Mouse (Mus musculus): ENCODE measurements around the gene Gm17720.

Gene Gm17720

DNA sequence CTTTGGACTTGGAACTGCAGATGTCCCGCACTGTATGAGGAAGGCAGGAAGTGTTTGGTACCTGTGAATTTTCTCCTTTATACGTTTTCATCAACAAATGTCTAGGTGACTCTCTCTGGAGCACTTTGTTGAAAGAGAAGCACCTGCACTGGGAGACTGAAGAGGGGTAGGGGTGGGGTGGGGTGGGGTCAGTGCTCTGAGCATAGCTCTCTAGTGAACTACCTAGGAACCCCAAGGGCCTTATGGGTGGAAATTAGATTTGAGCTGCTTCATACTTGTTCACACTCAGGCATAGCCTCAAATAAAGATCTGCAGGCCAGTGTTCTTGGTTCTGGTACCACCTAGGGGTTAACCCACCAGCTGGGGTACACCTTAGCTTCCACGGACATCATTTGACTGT lies at the start of gene Gm17720:
Gene Gm17720, minus strand, starts transcription at position 101 of the 400 bp plus-strand sequence.
- no peak for DNase-seq (ENCODE audit: low spot score in 2 of 2)

- no peak for DNase-seq (ENCODE audit: low spot score in 2 of 2)
Measured at GRCm38 (mm10) chr8:110145538-110145937, 43.0 kb upstream of the Gm17720 start.

DNA sequence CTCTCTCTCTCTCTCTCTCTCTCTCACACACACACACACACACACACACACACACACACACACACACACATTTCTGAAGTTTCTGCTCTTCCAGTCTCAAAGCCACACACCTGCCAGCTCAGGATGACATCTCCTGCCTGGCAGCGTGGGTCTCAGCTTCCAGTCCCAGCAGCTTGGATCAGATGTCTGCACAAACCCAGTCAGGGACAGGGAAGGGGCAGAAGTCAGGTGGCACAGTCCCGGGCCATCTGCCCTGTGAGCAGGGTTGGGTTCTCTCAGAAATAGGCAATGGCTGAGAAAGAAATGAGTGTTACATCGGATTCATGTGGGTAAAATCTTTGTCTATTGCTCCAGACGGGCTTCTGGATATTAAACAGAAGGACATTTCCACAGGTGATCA lies 38.2 kb upstream of the Gm17720 start:
- DNase-seq (ENCODE audit: low spot score in 2 of 2): no peak

DNA sequence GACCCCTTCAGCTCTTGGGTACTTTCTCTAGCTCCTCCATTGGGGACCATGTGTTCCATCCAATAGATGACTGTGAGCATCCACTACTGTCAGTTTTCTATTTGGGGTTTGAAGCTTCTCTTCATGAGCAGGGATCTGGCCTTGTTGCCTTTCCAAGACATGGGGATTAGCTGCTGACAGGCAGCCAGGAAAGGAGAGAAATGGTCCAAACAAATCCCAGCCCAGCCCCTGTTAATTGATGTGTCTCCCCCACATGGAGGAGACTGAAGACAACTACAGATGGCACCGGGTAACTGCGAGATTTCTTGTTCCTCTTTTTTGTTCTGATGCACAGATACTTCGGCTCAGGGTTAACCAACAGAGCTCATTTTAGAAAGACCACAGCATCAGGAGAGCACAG lies 37.6 kb upstream of the Gm17720 start:
- no peak for DNase-seq (ENCODE audit: low spot score in 2 of 2)

GRCm38 (mm10) chr8:110135515-110135914 lies 33.0 kb upstream of the Gm17720 start:
- no peak for DNase-seq (ENCODE audit: low spot score in 2 of 2)

DNA sequence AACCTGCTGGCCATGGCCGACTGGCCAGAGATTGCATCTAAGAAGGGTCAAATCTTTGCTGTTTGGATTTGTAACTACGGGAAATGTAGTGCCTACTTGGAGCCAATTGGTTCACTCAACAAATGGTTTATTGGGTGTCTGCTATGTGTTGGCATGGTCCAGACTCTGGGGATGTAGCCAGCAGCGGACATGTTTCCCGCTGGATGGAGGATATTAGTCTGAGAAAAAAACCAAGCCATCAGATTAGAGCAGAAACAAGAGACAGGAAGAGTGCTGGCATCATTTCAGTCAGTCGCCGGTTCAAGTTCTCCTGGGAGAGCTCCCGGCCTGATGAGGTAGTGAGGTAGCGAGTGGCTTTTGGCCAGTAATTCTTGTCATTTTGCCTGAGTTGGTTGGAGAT lies 31.7 kb upstream of the Gm17720 start:
- DNase-seq (ENCODE audit: low spot score in 2 of 2): no peak

GRCm38 (mm10) chr8:110130537-110130936 lies 28.0 kb upstream of the Gm17720 start:
- peak; percentile 37 to 79 for DNase-seq (ENCODE audit: low spot score in 2 of 2)

GRCm38 (mm10) chr8:110119715-110120114 lies 17.2 kb upstream of the Gm17720 start:
- no peak for DNase-seq (ENCODE audit: low spot score in 2 of 2)

DNA sequence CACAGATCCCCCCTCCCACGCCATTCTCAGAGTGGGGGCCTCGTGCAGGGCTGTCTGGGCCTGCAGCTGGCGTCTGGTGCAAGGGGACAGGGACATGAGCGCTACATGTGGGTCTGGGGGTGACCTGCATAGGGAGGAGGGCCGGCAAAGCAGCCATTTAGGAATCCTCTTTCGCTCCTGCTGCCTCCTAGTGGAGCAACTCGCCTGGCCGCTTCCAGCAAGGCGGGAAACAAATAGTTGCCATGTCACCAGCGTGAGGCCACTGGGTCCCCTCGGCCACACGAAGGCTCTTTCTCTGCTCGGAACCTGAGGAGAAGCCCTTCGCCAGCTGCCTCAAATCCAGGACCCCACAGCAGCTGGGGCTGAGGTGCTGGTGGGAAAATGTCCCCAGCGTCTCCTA lies 877 bp downstream of the Gm17720 start:
- no peak for DNase-seq (ENCODE audit: low spot score in 2 of 2)

DNA sequence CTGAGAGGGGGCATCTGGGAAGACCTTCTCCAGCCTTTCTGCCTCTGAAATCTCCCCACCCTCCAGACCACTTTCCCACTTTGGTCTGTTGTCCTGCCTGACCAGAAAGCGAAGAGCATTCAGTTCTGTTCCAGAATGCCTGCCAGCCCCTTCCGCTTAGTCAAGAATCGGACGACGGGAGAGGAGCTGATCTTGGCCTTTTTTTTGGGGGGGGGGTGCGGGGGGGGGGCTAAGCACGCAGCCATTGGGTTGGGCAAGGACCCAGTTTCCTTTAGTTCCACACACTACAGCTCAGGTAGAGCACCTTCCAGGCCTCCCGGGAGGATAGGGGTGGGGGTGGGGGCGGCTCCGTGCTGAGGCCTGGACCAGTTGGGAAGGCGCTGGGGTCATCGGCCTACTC lies 1.6 kb downstream of the Gm17720 start, which contains the start of gene Gm21964:
Gene Gm21964, plus strand, starts transcription at position 301 of the 400 bp plus-strand sequence.
- DNase-seq (ENCODE audit: low spot score in 2 of 2): no peak

DNA sequence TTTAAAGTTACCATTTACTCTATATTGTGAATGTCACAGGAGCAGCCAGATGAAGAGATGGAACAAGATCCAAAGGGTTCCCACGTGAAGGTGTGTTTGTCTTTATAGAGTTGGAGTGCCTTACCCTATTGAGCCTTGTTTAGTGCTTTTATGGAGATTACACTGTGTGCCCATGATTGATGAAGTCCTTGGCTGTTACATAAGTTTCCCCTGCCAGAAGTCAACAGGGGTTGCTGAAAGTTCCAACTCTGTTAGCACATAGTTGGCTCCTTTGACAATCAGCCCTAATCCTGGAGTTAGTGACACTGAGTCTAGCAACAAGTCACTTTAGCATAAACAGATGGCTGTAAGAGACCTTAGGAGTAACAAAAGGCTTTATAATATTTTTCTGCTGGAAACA lies 10.7 kb downstream of the Gm17720 start:
- no peak for DNase-seq (ENCODE audit: low spot score in 2 of 2)

GRCm38 (mm10) chr8:110082416-110083105 lies 20.0 kb downstream of the Gm17720 start:
- DNase-seq (ENCODE audit: low spot score in 2 of 2): no peak

GRCm38 (mm10) chr8:110079282-110080221 lies 23.0 kb downstream of the Gm17720 start, which contains the start of gene Zfp612:
Gene Zfp612, plus strand, starts transcription at chr8:110079746.
- no peak for DNase-seq (ENCODE audit: low spot score in 2 of 2)

- no peak for DNase-seq (ENCODE audit: low spot score in 2 of 2)
Measured at GRCm38 (mm10) chr8:110074496-110074895, 28.1 kb downstream of the Gm17720 start.

GRCm38 (mm10) chr8:110071600-110071999 lies 31.0 kb downstream of the Gm17720 start:
- DNase-seq (ENCODE audit: low spot score in 2 of 2): peak in 1 of 2 experiments; percentile 21

DNA sequence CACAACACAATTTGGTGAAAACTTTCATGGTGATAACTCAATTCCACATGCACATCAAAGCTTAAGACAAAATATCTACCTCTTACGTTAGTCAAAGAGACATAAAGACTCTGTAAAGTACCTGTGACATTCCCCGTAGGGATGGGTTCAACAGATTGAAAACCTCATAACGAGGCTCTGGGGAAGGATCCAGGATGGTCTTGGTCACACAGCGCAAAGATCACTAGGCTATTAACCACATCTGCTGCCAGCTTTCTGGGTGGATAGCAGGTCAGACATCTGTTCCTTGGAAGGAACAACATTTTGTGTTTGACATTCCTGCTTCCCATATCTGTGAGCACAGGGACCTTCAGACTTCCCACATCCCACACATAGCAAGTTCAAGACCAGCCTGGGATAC lies 32.8 kb downstream of the Gm17720 start:
- no peak for DNase-seq (ENCODE audit: low spot score in 2 of 2)

- DNase-seq (ENCODE audit: low spot score in 2 of 2): no peak
Measured at GRCm38 (mm10) chr8:110065676-110066075, 36.9 kb downstream of the Gm17720 start.

DNA sequence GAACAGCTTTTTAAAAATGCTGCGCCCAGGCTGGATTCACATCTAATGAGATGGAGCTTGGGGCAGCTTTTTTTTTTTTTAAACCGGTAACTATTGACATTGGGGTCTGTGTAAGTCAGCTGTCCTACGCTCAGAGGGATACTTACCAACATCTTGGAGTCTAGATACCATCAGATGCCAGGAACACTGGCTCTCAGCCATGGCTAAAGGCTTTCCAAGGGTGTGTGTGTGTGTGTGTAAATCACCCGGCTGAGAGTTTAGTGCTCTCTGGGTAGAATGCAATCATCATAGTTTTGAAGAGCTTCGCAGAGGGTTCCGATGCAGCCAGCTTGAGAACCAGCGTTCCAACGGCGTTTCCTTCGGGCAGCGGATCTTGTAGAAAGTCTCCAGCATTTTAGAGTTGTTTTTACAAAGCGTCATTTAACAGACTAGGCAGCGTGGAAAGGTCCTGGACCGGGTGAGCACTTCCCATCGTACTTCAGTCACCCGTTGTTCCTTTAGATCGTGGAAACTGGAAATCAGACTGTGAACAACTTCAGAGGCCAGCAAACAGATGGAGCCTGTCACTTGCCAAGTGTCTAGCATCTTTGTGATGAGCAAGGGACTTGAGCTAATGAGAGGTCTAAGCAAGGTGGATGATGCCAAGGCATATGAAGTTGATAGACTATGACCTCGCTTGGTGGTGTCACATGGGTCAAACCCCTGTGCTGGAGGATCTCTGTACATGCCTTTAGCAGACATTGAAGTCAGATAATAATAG lies 37.8 kb downstream of the Gm17720 start:
- no peak for DNase-seq (ENCODE audit: low spot score in 2 of 2)

GRCm38 (mm10) chr8:110064161-110064560 lies 38.4 kb downstream of the Gm17720 start:
- no peak for DNase-seq (ENCODE audit: low spot score in 2 of 2)

DNA sequence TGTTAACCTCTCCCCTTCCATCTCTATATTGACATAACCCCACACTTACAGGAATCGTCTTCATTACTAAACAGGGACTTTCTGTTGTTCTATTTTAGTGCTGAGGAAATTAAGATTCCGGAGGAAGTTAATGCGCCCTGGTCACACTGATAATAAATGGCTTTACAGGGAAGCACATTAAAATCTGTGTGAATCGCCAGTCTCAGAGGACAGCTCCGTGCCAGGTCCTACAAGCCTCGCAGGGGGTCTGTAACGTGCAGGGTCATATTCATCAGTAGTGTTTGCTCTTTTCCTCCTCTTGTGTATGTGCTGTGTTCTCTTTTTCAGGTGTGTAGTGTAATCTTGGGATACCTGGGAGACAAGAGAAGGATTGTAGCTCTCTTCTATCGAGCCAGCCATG lies 44.3 kb downstream of the Gm17720 start:
- DNase-seq (ENCODE audit: low spot score in 2 of 2): no peak

- DNase-seq (ENCODE audit: low spot score in 2 of 2): no peak
Measured at GRCm38 (mm10) chr8:110051208-110051607, 51.3 kb downstream of the Gm17720 start.

DNA sequence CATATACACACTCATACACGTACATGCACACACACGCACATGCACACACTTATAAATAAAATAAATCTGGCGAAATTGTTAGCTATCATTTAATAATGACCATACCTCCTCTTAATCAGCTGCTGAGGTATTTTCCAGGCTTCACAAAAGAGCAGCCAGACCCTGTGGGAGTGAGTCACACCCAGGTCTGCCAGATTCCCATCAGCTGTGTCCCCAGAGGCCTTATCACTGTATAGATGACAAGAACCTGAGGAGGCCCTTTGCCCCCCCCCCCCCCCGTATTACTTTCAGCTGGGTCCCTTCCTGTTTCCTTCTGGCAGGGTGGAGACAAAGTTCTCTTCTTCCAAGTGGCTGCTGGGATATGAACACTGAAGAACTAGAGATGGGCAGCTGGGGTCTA lies 62.0 kb downstream of the Gm17720 start:
- DNase-seq (ENCODE audit: low spot score in 2 of 2): no peak
